In the genomic region with DNA sequence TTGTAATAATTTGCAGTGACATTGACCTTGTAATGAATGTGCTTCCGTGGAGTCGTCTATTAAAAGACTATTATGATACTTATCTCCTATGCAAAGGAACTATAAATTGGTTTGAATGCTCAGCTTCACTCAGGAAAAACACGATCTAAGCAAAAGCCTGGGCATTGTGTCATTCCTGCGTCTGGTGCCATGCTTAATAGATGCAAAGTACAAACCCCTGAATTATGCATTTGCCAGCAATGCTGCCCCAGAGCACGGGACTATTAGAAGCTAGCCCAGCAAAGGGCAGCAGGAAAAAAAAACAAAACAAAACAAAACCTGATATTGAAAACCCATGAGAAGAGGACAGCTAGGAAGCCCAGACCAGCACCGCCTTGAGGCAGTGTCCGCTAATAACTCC, we compare ENCODE assay signal across 30 mouse cellular contexts.
"Had no signal": no experiment of that assay in that cellular context is flagged by ENCODE, and none has a peak within 500 bp of the region (broad histone marks: within the 10 kb centered on the region; RNA-seq: fewer than 3 reads in every experiment).

No protein-coding gene starts in this region.

- H3K4me3 ChIP-seq: left cerebral cortex, adult 2 months; limb, embryonic 10.5 days; limb, embryonic 12.5 days; limb, embryonic 13.5 days; limb, embryonic 15.5 days; liver, embryonic 12.5 days; liver, embryonic 13.5 days; liver, embryonic 15.5 days; lung, embryonic 15.5 days; megakaryocyte, embryonic 14.5 days; midbrain, embryonic 10.5 days; midbrain, embryonic 12.5 days; midbrain, embryonic 15.5 days; myocyte; neural tube, embryonic 12.5 days had no signal

- DNase-seq: left cerebral cortex, postnatal 4 days; liver; liver, embryonic 13.5 days; liver, postnatal 0 days; lung, adult 18-20 months; lung, adult 2 months; lung, embryonic 14.5 days; lung, postnatal 10 days; lung, postnatal 14 days; lung, postnatal 36 days; lung, postnatal 4 days had no signal

- H3K9me3 ChIP-seq: limb, embryonic 10.5 days; limb, embryonic 12.5 days; limb, embryonic 13.5 days; limb, embryonic 15.5 days; liver, embryonic 12.5 days; liver, embryonic 13.5 days; liver, embryonic 15.5 days; lung, embryonic 15.5 days; midbrain, embryonic 10.5 days; midbrain, embryonic 12.5 days; midbrain, embryonic 15.5 days; neural tube, embryonic 12.5 days had no signal

- H3K4me1 ChIP-seq: limb, embryonic 10.5 days; limb, embryonic 12.5 days; limb, embryonic 13.5 days; limb, embryonic 15.5 days; liver, embryonic 12.5 days; liver, embryonic 13.5 days; liver, embryonic 15.5 days; lung, embryonic 15.5 days; megakaryocyte, embryonic 14.5 days; midbrain, embryonic 15.5 days; neural tube, embryonic 12.5 days had no signal

- ATAC-seq: liver, embryonic 12.5 days; liver, postnatal 0 days; lung, postnatal 0 days; midbrain, embryonic 15.5 days had no signal

- H3K27me3 ChIP-seq: limb, embryonic 12.5 days; limb, embryonic 13.5 days; limb, embryonic 15.5 days; liver, embryonic 12.5 days; liver, embryonic 13.5 days; liver, embryonic 15.5 days; lung, embryonic 15.5 days; megakaryocyte, embryonic 14.5 days; midbrain, embryonic 12.5 days; midbrain, embryonic 15.5 days; neural tube, embryonic 12.5 days had no signal

- H3K36me3 ChIP-seq: limb, embryonic 10.5 days; limb, embryonic 12.5 days; limb, embryonic 13.5 days; limb, embryonic 15.5 days; liver, embryonic 12.5 days; liver, embryonic 13.5 days; liver, embryonic 15.5 days; lung, embryonic 15.5 days; midbrain, embryonic 10.5 days; midbrain, embryonic 12.5 days; midbrain, embryonic 15.5 days; neural tube, embryonic 12.5 days had no signal

- H3K27ac ChIP-seq: left cerebral cortex, adult 2 months; limb, embryonic 10.5 days; limb, embryonic 12.5 days; limb, embryonic 13.5 days; limb, embryonic 15.5 days; liver, embryonic 12.5 days; liver, embryonic 13.5 days; liver, embryonic 14.5 days; liver, embryonic 15.5 days; lung, embryonic 15.5 days; macrophage; midbrain, embryonic 10.5 days; midbrain, embryonic 12.5 days; midbrain, embryonic 15.5 days; neural tube, embryonic 12.5 days had no signal

- H3K9ac ChIP-seq: limb, embryonic 12.5 days; limb, embryonic 13.5 days; limb, embryonic 15.5 days; liver, embryonic 12.5 days; liver, embryonic 13.5 days; liver, embryonic 14.5 days; liver, embryonic 15.5 days; liver, postnatal 0 days; lung, embryonic 14.5 days; lung, embryonic 15.5 days; midbrain, embryonic 12.5 days; midbrain, embryonic 15.5 days; neural tube, embryonic 12.5 days had no signal

- H3K4me2 ChIP-seq: limb, embryonic 12.5 days; limb, embryonic 13.5 days; limb, embryonic 15.5 days; liver, embryonic 11.5 days; liver, embryonic 12.5 days; liver, embryonic 13.5 days; liver, embryonic 15.5 days; lung, embryonic 14.5 days; lung, embryonic 15.5 days; midbrain, embryonic 11.5 days; midbrain, embryonic 12.5 days; midbrain, embryonic 15.5 days; neural tube, embryonic 12.5 days had no signal
